Mouse (Mus musculus) adrenal gland, postnatal 25 days (tissue): Measurements from ENCODE around the gene Tob2. TPM values are rescaled to one million over a fixed set of nuclear protein-coding genes. Genes with fewer than 3 reads are reported as not detected.

Experiments
- DNase-seq: peaks from one replicate; pipeline ENCODE4 v3.0.0; 2021; ENCODE audit warnings: mixed read lengths
- total RNA-seq: library from RNA; stranded (reverse); gene quantifications from 2 replicates; pipeline ENCODE4 v1.2.3, GENCODE M21; 2021

The Tob2 gene
- total RNA-seq, 1 experiment from 2014 or later: 86.1 TPM

GRCm38 (mm10) chr15:81860471-81861135, 2.0 kb upstream of the Tob2 start:
- DNase-seq: peak; percentile 35

- DNase-seq: peak; percentile 80
Measured at GRCm38 (mm10) chr15:81859330-81860255, 997 bp upstream of the Tob2 start.

GRCm38 (mm10) chr15:81858138-81858516, 469 bp downstream of the Tob2 start:
- peak; percentile 94 for DNase-seq

- DNase-seq: peak; percentile 48
Measured at GRCm38 (mm10) chr15:81857724-81858116, 876 bp downstream of the Tob2 start.

- no peak for DNase-seq
Measured at GRCm38 (mm10) chr15:81856938-81857723, 1.5 kb downstream of the Tob2 start.

- peak; percentile 89 for DNase-seq
Measured at GRCm38 (mm10) chr15:81856030-81856790, 2.4 kb downstream of the Tob2 start.

- no peak for DNase-seq
Measured at GRCm38 (mm10) chr15:81853081-81853480, 5.5 kb downstream of the Tob2 start.

- DNase-seq: peak; percentile 42
Measured at GRCm38 (mm10) chr15:81852411-81853000, 6.1 kb downstream of the Tob2 start.

GRCm38 (mm10) chr15:81851375-81851774, 7.2 kb downstream of the Tob2 start:
- no peak for DNase-seq

- DNase-seq: no peak
Measured at GRCm38 (mm10) chr15:81850718-81851117, 7.9 kb downstream of the Tob2 start.

- DNase-seq: no peak
Measured at GRCm38 (mm10) chr15:81849104-81849503, 9.5 kb downstream of the Tob2 start.

- peak; percentile 48 for DNase-seq
Measured at GRCm38 (mm10) chr15:81848301-81848700, 10.3 kb downstream of the Tob2 start.

- DNase-seq: no peak
Measured at GRCm38 (mm10) chr15:81847861-81848260, 10.7 kb downstream of the Tob2 start.

- no peak for DNase-seq
Measured at GRCm38 (mm10) chr15:81847161-81847560, 11.4 kb downstream of the Tob2 start.

GRCm38 (mm10) chr15:81846755-81847154, 11.8 kb downstream of the Tob2 start:
- no peak for DNase-seq

GRCm38 (mm10) chr15:81845724-81846123, 12.9 kb downstream of the Tob2 start:
- peak; percentile 85 for DNase-seq

- no peak for DNase-seq
Measured at GRCm38 (mm10) chr15:81845033-81845625, 13.5 kb downstream of the Tob2 start.

- no peak for DNase-seq
Measured at GRCm38 (mm10) chr15:81842275-81842674, 16.3 kb downstream of the Tob2 start.

- DNase-seq: no peak
Measured at GRCm38 (mm10) chr15:81840306-81840705, 18.3 kb downstream of the Tob2 start.

GRCm38 (mm10) chr15:81839634-81840033, 19.0 kb downstream of the Tob2 start:
- DNase-seq: peak; percentile 82
